Mouse (Mus musculus) thymus, adult 2 months (tissue): Measurements from ENCODE around the gene Mum1. TPM values are rescaled to one million over a fixed set of nuclear protein-coding genes. Genes with fewer than 3 reads are reported as not detected.
"Not testable (repeated sequence)": the region's sequence is repeated elsewhere in the genome, so short reads cannot be mapped to it uniquely, and the experiment has no call there.

Experiments
- DNase-seq: peaks from one replicate; pipeline ENCODE4 v3.0.0; 2021
- H3K27ac ChIP-seq: fragments of 200-500 bp; 2 replicates; pipeline ENCODE4 v1.5.1; 2012; ENCODE audit warnings: low read length, control low read depth; ENCODE audit not compliant: control insufficient read depth, insufficient read depth
- H3K27me3 ChIP-seq: fragments of 200-500 bp; 2 replicates; pipeline ENCODE4 v1.6.1; 2012; ENCODE audit warnings: mild to moderate bottlenecking, low read length, moderate library complexity, mixed read lengths; ENCODE audit not compliant: control insufficient read depth, insufficient read depth
- H3K36me3 ChIP-seq: fragments of 200-500 bp; 2 replicates; pipeline ENCODE4 v1.6.1; 2012; ENCODE audit warnings: mild to moderate bottlenecking, low read length, moderate library complexity; ENCODE audit not compliant: control insufficient read depth, insufficient read depth
- H3K4me1 ChIP-seq: fragments of 200-500 bp; replicated peaks from 2 replicates; pipeline ENCODE4 v1.6.1; 2012; ENCODE audit warnings: low read length; ENCODE audit not compliant: control insufficient read depth, insufficient read depth
- H3K4me3 ChIP-seq: fragments of 200-500 bp; 2 replicates; pipeline ENCODE4 v1.5.1; 2012; ENCODE audit warnings: mild to moderate bottlenecking, low read length, control low read depth, moderate library complexity; ENCODE audit not compliant: control insufficient read depth, insufficient read depth
- CTCF ChIP-seq: fragments of 200-500 bp; IDR thresholded peaks from 2 replicates; pipeline ENCODE4 v1.5.1; 2012; ENCODE audit warnings: mild to moderate bottlenecking, control low read depth, low read length, moderate library complexity, borderline replicate concordance; ENCODE audit not compliant: control insufficient read depth, poor library complexity, insufficient read depth; ENCODE audit errors: extremely low read depth
- POLR2A ChIP-seq: fragments of 200-500 bp; IDR thresholded peaks from 2 replicates; pipeline ENCODE4 v1.6.1; 2012; ENCODE audit warnings: mild to moderate bottlenecking, low read length, control low read depth, moderate library complexity; ENCODE audit not compliant: control insufficient read depth, poor library complexity, insufficient read depth; ENCODE audit errors: extremely low read depth
- WGBS: fragments of 180-500 bp; shearing (Covaris S2); methylation state at CpG from one replicate; pipeline ENCODE4 v1.1.7; 2018; 5-methylcytosine and 5-hydroxymethylcytosine counted together
- polyA plus RNA-seq: library from polyadenylated mRNA; depleted of rRNA; stranded (reverse); fragments of >200 nt; gene quantifications from 2 replicates; pipeline ENCODE4 v1.2.3, GENCODE M21; 2012

Gene Mum1
- polyA plus RNA-seq, 1 experiment, result 111 TPM

GRCm38 (mm10) chr10:80207201-80207600 is 19.0 kb upstream of the Mum1 start:
- Histone ChIP-seq H3K27ac (no peak overlapping the region), H3K4me1 (peaks cover under 1% of the 10 kb centered on the region; the same call in 1 of the 2 replicates), H3K4me3 (no peak overlapping the region), H3K27me3 (no peaks in the 10 kb centered on the region), H3K36me3 (no peaks in the 10 kb centered on the region)
- TF ChIP-seq POLR2A (no peak), CTCF (no peak)
- no peak for DNase-seq
- 95% methylated on average over 1 of the region's 1 CpGs for WGBS

DNA sequence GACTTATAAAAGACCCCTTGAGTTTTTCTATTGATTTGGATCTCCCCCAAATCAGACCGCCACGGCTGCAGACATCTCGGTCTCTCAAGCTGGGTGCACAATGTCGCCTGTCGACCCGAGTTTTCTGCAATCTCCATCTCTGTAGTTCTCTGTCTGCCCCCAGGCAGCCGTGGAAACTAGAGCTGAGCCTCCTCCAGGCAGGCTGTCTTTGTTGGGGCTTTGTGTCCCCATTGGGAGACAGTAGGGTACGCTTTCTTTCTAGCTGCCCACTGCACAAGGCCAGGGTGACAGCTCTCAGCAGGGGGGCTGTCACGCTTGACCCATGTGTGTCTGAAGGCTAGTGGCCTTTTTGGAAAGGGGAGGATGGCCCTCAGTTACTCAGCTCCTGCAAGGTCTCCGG is 18.6 kb upstream of the Mum1 start:
- no peak for TF ChIP-seq POLR2A
- TF ChIP-seq CTCF, result no peak
- Histone ChIP-seq H3K27ac (no peak overlapping the region), H3K27me3 (no peaks in the 10 kb centered on the region), H3K4me1 (peaks cover 3% of the 10 kb centered on the region; the same call in 1 of the 2 replicates), H3K36me3 (no peaks in the 10 kb centered on the region), H3K4me3 (no peak overlapping the region)
- WGBS, result 92% methylated on average over 10 of the region's 10 CpGs
- no peak for DNase-seq

DNA sequence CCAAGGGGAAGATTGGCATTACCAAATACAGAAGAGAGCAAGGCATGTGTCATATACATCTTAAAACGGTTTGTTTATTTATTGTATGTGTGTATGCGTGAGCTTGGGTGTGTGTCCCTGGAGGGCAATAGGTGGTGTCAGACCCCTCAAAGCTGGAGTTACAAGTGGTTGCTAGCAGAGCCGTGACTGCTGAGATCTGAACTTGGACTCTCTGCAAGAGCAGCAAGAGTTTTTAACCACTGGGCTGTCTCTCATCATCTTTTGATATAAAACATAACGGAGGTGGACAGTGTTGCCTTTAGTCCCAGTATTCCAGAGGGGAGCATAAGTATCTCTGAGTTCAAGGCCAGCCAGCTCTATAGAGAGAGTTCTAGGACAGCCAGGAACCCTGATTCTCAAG is 18.0 kb upstream of the Mum1 start:
- peaks cover 3% of the 10 kb centered on the region; the same call in 1 of the 2 replicates for H3K4me1 ChIP-seq
- H3K27me3 ChIP-seq, result no peaks in the 10 kb centered on the region
- H3K27ac ChIP-seq, result no peak overlapping the region
- 96% methylated on average over 4 of the region's 4 CpGs for WGBS
- DNase-seq, result no peak
- H3K4me3 ChIP-seq, result no peak overlapping the region
- no peaks in the 10 kb centered on the region for H3K36me3 ChIP-seq
- TF ChIP-seq POLR2A (no peak), CTCF (no peak)

DNA sequence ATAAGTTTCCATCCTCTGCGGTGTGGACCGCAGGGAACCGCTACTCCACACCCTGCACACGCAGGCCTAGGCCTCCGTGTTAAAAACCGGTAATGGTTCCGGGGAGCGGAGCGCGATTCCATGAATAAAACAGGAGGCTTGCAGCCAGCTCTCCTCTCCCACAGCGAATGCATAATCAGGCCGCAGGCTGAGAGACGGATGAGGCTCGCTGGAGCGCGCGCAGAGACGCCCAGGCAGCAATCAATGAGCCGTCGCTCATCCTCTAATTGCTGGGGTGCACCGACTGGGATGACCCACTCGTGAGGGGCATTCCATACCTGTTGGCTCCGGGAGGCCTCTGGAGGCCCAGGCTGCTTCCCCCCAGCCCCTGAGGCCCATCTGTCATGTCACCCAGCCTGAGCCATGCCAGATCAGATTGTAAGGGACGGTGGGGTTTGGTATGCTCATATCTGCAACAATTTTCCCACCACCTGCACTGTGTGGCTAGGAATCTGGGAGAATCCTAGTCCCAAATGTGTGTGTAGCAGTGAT is 17.3 kb upstream of the Mum1 start:
- no peak overlapping the region for H3K27ac ChIP-seq
- 92% methylated on average over 24 of the region's 24 CpGs for WGBS
- no peak for TF ChIP-seq POLR2A
- no peak for TF ChIP-seq CTCF
- H3K36me3 ChIP-seq, result no peaks in the 10 kb centered on the region
- H3K4me1 ChIP-seq, result peaks cover 3% of the 10 kb centered on the region; the same call in 1 of the 2 replicates
- H3K27me3 ChIP-seq, result no peaks in the 10 kb centered on the region
- H3K4me3 ChIP-seq, result no peak overlapping the region
- DNase-seq, result no peak

DNA sequence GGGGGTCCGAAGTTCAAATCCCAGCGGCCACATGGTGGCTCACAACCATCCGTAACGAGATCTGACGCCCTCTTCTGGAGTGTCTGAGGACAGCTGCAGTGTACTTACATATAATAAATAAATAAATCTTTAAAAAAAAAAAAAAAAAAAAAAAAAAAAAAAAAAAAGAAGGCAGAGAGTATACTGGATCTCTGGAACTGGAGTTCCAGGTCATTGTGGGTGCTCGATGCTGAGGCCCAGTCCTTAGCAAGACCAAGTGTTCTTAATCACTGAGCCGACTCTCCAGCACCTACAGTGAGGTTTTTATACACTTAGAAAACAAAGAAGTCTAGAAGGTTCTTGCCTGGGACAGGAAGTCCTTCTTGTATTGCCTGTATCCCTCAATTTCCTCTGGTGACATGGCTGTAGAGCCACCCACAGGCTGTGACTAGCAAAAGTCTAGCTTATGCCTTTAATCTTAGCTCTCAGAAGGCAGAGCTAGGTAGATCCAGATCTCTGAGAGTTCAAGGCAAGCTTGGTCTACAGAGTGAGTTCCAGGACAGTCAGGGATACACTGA is 14.6 kb upstream of the Mum1 start:
- not testable (repeated sequence) for H3K4me3 ChIP-seq, H3K27me3 ChIP-seq, H3K4me1 ChIP-seq, H3K36me3 ChIP-seq, H3K27ac ChIP-seq, DNase-seq
- WGBS, result 77% methylated on average over 7 of the region's 7 CpGs

DNA sequence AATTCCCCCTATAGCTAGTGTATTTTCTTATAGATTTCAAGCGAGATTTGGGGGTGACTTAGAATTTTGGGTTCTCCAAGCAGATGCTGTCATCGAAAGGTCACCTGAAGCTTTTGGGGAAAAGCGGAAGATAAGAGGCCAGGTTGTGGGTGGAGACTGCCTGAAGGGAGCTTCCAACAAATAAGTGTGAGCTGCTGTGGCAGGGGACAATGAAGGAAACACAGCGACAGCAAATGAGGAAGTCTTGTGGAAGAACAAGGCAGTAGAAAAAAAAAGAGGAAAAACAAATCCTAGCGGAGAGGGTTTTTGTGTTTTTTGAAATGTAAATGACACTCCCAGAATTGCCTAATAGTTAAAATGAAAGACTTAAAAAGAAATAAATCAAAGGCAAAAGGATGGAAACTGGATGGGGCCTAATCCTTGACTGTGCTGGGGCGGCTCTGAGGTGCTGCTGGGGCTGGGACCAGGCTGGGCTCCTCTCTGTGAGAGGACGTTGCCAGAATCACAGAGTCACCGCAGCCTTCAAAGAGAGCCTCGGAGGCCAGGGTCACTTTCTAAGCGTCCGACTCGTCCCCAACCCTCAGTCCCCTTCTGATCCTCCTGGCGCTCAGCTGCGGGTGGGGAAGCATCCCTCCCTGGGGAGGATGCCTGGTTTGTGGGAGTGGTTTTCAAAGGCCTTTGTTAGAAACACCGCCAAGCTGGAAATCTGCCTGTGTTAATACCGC is 11.0 kb upstream of the Mum1 start:
- DNase-seq, result no peak
- Histone ChIP-seq H3K4me3 (no peak overlapping the region), H3K27ac (no peak overlapping the region), H3K27me3 (no peaks in the 10 kb centered on the region), H3K36me3 (no peaks in the 10 kb centered on the region), H3K4me1 (peaks cover 3% of the 10 kb centered on the region; the same call in 1 of the 2 replicates)
- TF ChIP-seq POLR2A (no peak), CTCF (no peak)
- WGBS, result 73% methylated on average over 16 of the region's 16 CpGs
